Mouse (Mus musculus) embryonic facial prominence, embryonic 10.5 days (tissue): ENCODE data around the gene Tnip1. TPM values are rescaled to one million over a fixed set of nuclear protein-coding genes. Genes with fewer than 3 reads are reported as not detected.
A peak's percentile ranks its signal among the peaks of the same experiment; 100 is the strongest.

Experiments
- DNase-seq: peaks from one replicate; pipeline ENCODE4 v3.0.0-alpha.2; 2017; ENCODE audit warnings: low spot score
- H3K27ac ChIP-seq: fragments of 300-500 bp; sonication (generic); replicated peaks from 2 replicates; pipeline ENCODE4 v1.5.1; 2016; ENCODE audit warnings: mild to moderate bottlenecking
- H3K27me3 ChIP-seq: fragments of 300-500 bp; sonication (generic); replicated peaks from 2 replicates; pipeline ENCODE4 v1.6.1; 2016; ENCODE audit warnings: low read depth, mild to moderate bottlenecking; ENCODE audit not compliant: poor library complexity, severe bottlenecking
- H3K36me3 ChIP-seq: fragments of 300-500 bp; sonication (generic); replicated peaks from 2 replicates; pipeline ENCODE4 v1.6.1; 2016; ENCODE audit warnings: mild to moderate bottlenecking, moderate library complexity
- H3K4me1 ChIP-seq: fragments of 300-500 bp; sonication (generic); 2 replicates; pipeline ENCODE4 v1.6.1; 2016
- H3K4me3 ChIP-seq: fragments of 300-500 bp; sonication (generic); 2 replicates; pipeline ENCODE4 v1.5.1; 2016; ENCODE audit warnings: mild to moderate bottlenecking, moderate library complexity
- H3K9me3 ChIP-seq: fragments of 300-500 bp; sonication (generic); 2 replicates; pipeline ENCODE4 v1.6.1; 2016; ENCODE audit warnings: mild to moderate bottlenecking
- WGBS: fragments of 180-500 bp; shearing (Covaris S2); methylation state at CpG from one replicate; pipeline ENCODE4 v1.1.7; 2016; 5-methylcytosine and 5-hydroxymethylcytosine counted together
- polyA plus RNA-seq: library from polyadenylated mRNA; unstranded; fragments of >200 nt; fragmentation: Nextera tagmentation; extraction: Ambion mirVana; gene quantifications from 2 replicates; pipeline ENCODE4 v1.2.1, GENCODE M21; 2016

Gene Tnip1
- polyA plus RNA-seq, 1 experiment from 2014 or later = 11.9 TPM

DNA sequence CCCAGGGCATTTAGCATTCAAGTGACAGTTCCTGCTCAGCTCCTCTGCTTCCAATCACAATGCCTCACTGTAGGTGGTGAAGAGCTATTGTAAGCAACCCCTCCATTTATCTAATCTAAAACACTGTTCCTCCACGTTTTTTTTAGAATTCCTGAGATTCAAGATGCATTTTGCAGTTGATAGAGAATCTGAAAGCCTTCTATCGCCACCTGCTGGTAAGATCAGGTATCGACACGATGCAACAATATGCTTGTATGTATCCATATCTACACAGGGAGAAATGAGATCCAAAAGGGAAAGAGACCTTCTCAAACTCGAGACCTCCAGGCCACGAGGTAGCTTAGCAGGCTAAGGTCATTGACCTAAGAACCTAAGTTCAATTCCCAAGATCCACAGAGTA, 21.4 kb upstream of the Tnip1 start:
- DNase-seq = peak; percentile 80
- H3K9me3 ChIP-seq = no peaks in the 10 kb centered on the region
- no peaks in the 10 kb centered on the region for H3K4me1 ChIP-seq
- no peaks in the 10 kb centered on the region for H3K27me3 ChIP-seq
- WGBS = 3% methylated on average over 6 of the region's 6 CpGs
- H3K27ac ChIP-seq = no peak overlapping the region
- H3K4me3 ChIP-seq = no peak overlapping the region
- H3K36me3 ChIP-seq = peaks cover 24% of the 10 kb centered on the region

DNA sequence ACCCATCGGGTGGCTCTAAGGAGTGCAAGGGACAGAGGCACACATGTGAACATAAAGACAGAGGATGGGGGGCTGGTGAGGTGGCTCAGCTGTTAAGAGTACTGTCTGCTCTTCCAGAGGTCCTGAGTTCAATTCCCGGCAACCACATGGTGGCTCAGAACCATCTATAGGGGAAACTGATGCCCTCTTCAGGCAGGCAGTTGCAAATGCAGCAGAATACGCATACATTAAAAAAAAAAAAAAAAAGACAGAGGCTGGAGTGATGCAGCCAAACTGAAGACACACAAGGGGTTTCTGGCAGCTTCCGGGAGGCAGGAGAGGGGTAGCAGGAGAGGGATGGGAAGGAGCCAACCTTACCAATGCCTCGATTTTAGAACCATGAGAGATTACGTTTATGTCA, 19.8 kb upstream of the Tnip1 start:
- no peak for DNase-seq
- 88% methylated on average over 6 of the region's 6 CpGs for WGBS
- no peak overlapping the region for H3K4me3 ChIP-seq
- H3K4me1 ChIP-seq = no peaks in the 10 kb centered on the region
- no peaks in the 10 kb centered on the region for H3K9me3 ChIP-seq
- no peak overlapping the region for H3K27ac ChIP-seq
- H3K27me3 ChIP-seq = no peaks in the 10 kb centered on the region
- peaks cover 31% of the 10 kb centered on the region for H3K36me3 ChIP-seq

DNA sequence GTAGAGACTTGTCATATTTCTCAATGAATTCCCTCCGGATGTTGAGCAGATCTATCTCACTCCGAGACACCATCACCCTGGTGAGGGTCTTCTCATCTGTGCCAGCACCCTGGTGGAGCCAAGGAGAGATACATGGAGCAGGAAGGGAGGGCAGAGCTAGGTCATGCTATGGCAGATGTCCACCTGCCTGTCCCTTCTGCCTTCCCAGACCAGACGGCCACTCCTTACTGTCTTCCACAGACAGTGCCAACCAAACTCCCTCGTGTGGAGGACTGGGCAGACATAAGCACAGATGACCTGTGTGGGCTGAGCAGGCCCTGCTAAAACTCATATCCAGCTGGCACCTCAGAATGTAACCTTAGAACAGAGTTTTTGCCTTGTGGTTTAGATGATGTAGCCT, 18.9 kb upstream of the Tnip1 start:
- no peak for DNase-seq
- Histone ChIP-seq H3K27me3 (no peaks in the 10 kb centered on the region), H3K9me3 (no peaks in the 10 kb centered on the region), H3K36me3 (peaks cover 31% of the 10 kb centered on the region), H3K4me1 (no peaks in the 10 kb centered on the region), H3K4me3 (no peak overlapping the region), H3K27ac (no peak overlapping the region)
- WGBS = 91% methylated on average over 4 of the region's 4 CpGs

DNA sequence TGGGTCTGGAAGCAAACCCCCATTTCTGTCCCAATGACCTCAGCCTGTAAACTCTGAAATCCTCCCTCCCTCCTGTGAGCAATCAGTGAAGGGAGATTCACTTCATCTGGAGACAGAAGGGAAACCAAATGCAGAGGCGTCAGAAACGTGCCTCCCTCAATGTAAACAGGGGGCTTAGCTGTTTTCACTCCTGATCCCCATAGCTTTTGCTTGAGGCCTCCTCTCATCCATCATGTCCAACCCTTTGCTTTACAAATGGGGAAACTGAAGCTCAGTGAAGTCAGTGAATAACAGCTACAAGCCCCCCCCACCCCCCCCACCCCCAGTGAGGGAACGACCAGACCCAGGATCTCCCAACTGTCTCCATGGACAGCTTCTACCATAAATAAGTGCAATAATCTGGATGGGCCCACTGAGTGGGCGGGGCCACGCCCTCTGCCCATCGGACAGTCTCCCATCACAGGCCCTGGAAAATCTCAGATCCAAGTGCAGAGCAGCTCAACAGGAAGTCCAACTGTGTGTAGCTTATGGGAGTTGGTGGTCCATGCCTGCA, 14.7 kb upstream of the Tnip1 start:
- Histone ChIP-seq H3K4me3 (no peak overlapping the region), H3K9me3 (no peaks in the 10 kb centered on the region), H3K27me3 (no peaks in the 10 kb centered on the region), H3K4me1 (peaks cover 18% of the 10 kb centered on the region), H3K36me3 (peaks cover 29% of the 10 kb centered on the region), H3K27ac (no peak overlapping the region)
- DNase-seq = no peak
- WGBS = 71% methylated on average over 6 of the region's 6 CpGs

DNA sequence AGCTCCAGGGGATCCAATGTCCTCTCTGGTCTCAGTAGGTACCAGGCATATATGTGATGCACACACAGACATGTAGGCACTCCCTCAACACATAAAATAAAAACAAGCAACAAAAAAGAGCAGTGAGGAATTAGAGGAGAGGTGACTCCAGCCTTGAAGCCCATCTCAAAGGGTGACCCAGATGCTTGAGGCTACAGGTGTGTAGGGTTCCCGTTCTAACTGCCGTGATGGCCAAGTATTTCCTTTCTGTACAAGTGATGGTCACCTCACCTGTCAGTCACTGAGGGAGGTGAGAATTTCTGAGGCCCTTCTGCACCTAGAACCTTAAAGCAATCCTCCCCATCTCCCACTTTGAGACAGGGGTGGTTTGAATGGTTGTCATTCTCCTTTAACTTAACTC, 13.6 kb upstream of the Tnip1 start:
- no peak for DNase-seq
- no peaks in the 10 kb centered on the region for H3K27me3 ChIP-seq
- H3K27ac ChIP-seq = no peak overlapping the region
- H3K4me3 ChIP-seq = no peak overlapping the region
- H3K36me3 ChIP-seq = peaks cover 18% of the 10 kb centered on the region
- H3K4me1 ChIP-seq = peaks cover 21% of the 10 kb centered on the region
- no peaks in the 10 kb centered on the region for H3K9me3 ChIP-seq
- WGBS = 94% methylated on average over 2 of the region's 2 CpGs

DNA sequence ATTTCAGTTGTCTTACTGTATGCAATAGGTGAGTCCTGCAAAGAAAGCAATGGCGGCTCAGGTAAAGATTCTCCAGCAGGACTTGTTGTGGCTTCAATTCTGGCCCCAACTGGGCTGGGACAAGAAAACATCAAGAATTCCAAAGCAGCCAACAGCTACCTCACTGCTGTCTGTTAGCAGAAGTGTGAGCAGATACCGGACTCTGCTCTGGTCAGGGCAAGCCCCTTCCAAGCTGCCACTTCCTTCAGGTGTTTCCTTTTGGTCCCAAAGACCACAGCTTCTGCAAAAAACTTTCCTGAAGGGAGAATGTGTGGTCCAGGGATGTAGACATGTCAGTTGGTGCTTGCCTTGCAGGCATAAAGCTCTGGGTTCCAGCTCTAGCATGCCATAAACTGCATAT, 13.0 kb upstream of the Tnip1 start:
- Histone ChIP-seq H3K27ac (no peak overlapping the region), H3K4me3 (no peak overlapping the region), H3K9me3 (no peaks in the 10 kb centered on the region), H3K4me1 (peaks cover 21% of the 10 kb centered on the region), H3K36me3 (peaks cover 15% of the 10 kb centered on the region; the same call in 1 of the 2 replicates), H3K27me3 (no peaks in the 10 kb centered on the region)
- 90% methylated on average over 2 of the region's 2 CpGs for WGBS
- no peak for DNase-seq

DNA sequence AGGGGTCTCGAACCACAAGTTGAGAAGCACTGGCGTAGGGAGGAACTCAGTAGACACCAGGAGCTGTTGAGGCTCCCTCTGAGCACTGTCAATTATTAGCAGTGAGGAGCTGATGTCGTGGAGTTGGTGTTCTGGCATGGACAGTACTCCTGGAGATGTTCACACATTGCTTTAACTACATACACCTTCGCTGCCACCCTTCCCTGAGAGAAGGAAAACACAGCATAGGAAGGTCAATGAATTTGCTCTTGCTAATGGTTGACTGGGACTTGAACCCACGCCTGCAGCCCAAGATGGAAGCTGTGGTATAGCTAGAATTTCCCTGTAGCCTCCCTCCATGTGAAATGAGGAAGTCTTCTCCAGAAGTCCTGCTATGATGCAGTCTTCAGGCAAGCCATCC, 12.6 kb upstream of the Tnip1 start:
- no peak overlapping the region for H3K4me3 ChIP-seq
- H3K36me3 ChIP-seq = peaks cover 15% of the 10 kb centered on the region; the same call in 1 of the 2 replicates
- no peaks in the 10 kb centered on the region for H3K27me3 ChIP-seq
- WGBS = 87% methylated on average over 5 of the region's 5 CpGs
- H3K4me1 ChIP-seq = peaks cover 21% of the 10 kb centered on the region
- H3K27ac ChIP-seq = no peak overlapping the region
- no peak for DNase-seq
- no peaks in the 10 kb centered on the region for H3K9me3 ChIP-seq

DNA sequence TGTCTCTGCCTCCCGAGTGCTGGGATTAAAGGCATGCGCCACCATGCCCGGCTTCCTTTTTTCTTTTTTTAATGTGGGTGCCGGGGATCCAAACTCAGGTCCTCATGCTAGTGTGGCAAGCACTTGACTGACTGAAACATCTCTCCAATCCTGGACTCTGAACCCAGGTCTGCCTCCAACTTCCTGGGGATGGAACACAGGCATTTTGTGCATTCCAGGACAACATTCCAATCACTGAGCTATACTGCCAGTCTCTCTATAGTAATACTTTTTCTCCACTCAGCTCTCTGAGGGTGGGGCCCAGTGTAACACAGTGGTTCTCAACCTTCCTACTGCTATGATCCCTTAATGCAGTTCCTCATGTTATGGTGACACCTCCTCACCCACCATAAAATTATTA, 11.9 kb upstream of the Tnip1 start:
- 89% methylated on average over 4 of the region's 4 CpGs for WGBS
- no peak overlapping the region for H3K4me3 ChIP-seq

DNA sequence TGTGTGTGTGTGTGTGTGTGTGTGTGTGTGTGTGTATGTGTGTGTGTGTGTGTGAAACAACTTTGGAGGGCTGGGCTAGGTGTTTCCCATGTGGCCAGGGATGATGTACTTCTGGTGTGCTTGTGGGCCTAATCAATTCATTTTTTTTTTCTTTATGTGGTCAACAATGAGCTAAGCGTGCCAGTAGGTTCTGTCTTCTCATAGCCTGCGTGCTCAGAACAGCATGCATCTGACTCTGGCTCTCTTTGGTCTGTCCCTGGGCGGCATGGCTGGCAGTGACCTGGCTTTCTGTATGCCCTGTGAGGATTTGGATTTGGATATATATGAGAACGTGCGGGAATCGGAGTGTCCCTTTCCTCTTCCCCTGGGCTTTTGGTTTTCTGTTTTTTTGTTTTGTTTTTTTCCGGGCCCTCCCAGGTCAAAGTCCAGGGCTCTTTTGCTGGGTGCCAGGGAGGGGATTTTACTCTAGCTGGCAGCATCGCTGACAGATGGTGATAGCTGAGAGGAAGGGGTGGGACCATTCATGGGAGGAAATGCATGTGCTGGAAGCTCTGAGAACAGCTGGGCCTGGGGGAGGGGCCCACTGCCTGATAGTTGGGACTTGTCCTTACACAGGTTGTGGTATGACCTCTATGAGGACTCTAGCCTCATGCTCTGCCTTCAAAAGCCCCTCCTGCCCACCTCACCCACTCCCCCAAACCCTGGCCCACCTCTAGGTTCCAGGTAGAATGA, 10.9 kb upstream of the Tnip1 start:
- peak; percentile 43 for DNase-seq
- 65% methylated on average over 8 of the region's 8 CpGs for WGBS
- no peak overlapping the region for H3K4me3 ChIP-seq
- no peaks in the 10 kb centered on the region for H3K9me3 ChIP-seq
- 0 out of 2 replicates have a peak, but pooled peaks cover 3% of the 10 kb centered on the region for H3K36me3 ChIP-seq
- no peaks in the 10 kb centered on the region for H3K27me3 ChIP-seq
- H3K27ac ChIP-seq = peak overlapping the region; percentile 30; the same call in 1 of the 2 replicates
- H3K4me1 ChIP-seq = peaks cover 21% of the 10 kb centered on the region

More for the DNA sequence above, 11.9 kb upstream of the Tnip1 start:
- H3K36me3 ChIP-seq = peaks cover 13% of the 10 kb centered on the region; the same call in 1 of the 2 replicates
- H3K9me3 ChIP-seq = no peaks in the 10 kb centered on the region
- H3K4me1 ChIP-seq = peaks cover 21% of the 10 kb centered on the region
- no peak overlapping the region for H3K27ac ChIP-seq
- no peaks in the 10 kb centered on the region for H3K27me3 ChIP-seq
- DNase-seq = no peak

DNA sequence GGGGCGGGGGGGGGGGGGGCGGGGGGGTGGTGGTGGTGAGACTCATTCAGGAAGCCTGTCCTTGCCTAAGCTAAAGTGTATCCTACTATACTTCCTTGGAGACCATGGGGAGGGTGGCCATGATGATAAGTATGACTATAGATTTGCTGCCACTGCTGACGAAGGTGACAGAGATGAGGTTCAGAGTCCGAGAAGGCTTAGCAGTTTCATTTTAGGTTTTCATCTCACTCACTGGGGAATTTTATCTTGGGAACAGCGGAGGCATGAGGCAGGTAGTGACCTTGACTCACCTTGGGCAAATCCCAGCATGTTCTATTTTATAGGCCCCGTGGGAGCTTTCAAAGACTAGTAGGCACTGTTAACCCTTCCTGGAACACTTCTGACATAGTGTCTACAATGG, 10.1 kb upstream of the Tnip1 start:
- no peaks in the 10 kb centered on the region for H3K9me3 ChIP-seq
- H3K4me1 ChIP-seq = peaks cover 21% of the 10 kb centered on the region
- H3K4me3 ChIP-seq = no peak overlapping the region
- no peaks in the 10 kb centered on the region for H3K27me3 ChIP-seq
- 57% methylated on average over 6 of the region's 6 CpGs for WGBS
- no peaks in the 10 kb centered on the region for H3K36me3 ChIP-seq
- H3K27ac ChIP-seq = no peak overlapping the region
- DNase-seq = no peak

DNA sequence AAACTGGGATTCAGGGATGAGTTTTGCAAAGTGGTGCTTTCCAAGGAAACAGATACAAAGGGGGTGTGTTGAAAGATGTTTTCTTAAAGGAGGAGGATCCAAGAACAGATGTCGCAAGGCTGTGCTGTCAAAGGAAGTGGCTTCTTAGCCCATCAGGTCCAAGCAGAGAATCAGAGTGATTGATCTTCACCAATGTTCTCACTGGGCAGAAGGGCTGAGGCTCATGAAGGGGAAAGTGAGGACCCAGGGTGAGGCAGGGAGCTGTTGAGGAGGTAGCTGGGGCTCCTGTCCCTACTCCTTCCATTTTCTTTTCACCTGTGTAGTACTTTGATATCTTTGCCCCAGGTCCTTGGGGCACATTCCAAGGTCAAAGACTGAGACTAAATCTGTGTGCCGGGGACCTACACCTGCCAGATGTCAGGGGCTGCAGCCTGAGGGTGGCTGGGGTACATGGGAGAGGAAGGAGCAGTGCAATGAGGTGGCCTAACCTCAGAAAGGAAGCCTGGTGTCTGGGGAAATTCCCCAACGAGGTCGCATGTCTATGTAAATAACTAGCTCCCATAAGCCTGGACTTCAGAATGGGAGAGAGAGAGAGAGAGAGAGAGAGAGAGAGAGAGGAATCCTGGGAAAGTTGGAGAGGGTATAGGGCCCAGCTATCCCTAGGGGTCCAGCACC, 9.5 kb upstream of the Tnip1 start:
- no peak overlapping the region for H3K4me3 ChIP-seq
- H3K27me3 ChIP-seq = no peaks in the 10 kb centered on the region
- DNase-seq = no peak
- H3K36me3 ChIP-seq = no peaks in the 10 kb centered on the region
- H3K9me3 ChIP-seq = no peaks in the 10 kb centered on the region
- peaks cover 21% of the 10 kb centered on the region for H3K4me1 ChIP-seq
- 60% methylated on average over 4 of the region's 4 CpGs for WGBS
- H3K27ac ChIP-seq = no peak overlapping the region

DNA sequence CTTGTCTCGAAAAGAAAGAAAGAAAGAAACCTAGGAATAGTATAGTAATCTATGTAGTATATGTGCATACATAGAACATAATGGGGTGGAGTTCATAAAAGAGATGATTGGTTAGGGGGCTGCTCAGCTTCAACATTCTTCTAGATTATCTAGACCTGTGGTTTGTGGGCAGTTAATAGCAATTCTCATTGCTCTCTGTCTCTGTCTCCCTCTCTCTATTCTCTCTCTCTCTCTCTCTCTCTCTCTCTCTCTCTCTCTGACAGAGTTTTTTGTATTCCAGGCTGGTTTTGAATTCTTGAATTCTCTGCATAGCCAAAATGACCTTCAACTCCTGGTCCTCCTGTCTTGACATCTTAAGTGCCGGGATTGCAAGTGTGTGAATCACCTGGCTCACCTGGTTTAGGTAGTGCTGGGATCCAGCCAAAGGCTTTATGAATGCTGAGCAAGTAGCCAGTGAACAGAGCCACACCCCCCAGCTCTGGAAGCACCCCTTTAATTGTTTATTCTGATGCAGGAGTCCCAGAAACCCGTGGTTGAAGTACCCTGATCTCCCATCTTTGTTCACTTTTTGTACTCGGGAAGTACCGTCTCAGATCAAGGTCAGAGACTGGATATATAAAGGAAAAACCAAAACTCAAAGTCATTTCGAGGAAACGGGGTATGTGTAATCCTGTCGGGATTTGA, 8.8 kb upstream of the Tnip1 start:
- no peaks in the 10 kb centered on the region for H3K9me3 ChIP-seq
- H3K4me3 ChIP-seq = no peak overlapping the region
- no peaks in the 10 kb centered on the region for H3K36me3 ChIP-seq
- no peak overlapping the region for H3K27ac ChIP-seq
- DNase-seq = no peak
- no peaks in the 10 kb centered on the region for H3K27me3 ChIP-seq
- peaks cover 21% of the 10 kb centered on the region for H3K4me1 ChIP-seq
- WGBS = 77% methylated on average over 8 of the region's 8 CpGs
